Mouse (Mus musculus): ENCODE measurements around the gene Pla2g4d. TPM values are rescaled to one million over a fixed set of nuclear protein-coding genes. Genes with fewer than 3 reads are reported as not detected.
"Not testable (repeated sequence)": the region's sequence is repeated elsewhere in the genome, so short reads cannot be mapped to it uniquely, and the experiment has no call there.

The Pla2g4d gene
- polyA plus RNA-seq, 1 experiment: 0.12 TPM

GRCm38 (mm10) chr2:120262876-120263275, 26.1 kb downstream of the Pla2g4d start:
- no peak for DNase-seq (ENCODE audit: extremely low spot score in 1 of 2, low spot score in 1 of 2)

- DNase-seq (ENCODE audit: extremely low spot score in 1 of 2, low spot score in 1 of 2): no peak
Observed at GRCm38 (mm10) chr2:120261346-120261745, 27.7 kb downstream of the Pla2g4d start.

GRCm38 (mm10) chr2:120256259-120256658, 32.7 kb downstream of the Pla2g4d start:
- DNase-seq (ENCODE audit: extremely low spot score in 1 of 2, low spot score in 1 of 2): no peak

GRCm38 (mm10) chr2:120252644-120253043, 36.4 kb downstream of the Pla2g4d start:
- no peak for DNase-seq (ENCODE audit: extremely low spot score in 1 of 2, low spot score in 1 of 2)

- DNase-seq (ENCODE audit: extremely low spot score in 1 of 2, low spot score in 1 of 2): peak in 1 of 2 experiments; percentile 47
Observed at GRCm38 (mm10) chr2:120245421-120246016, 43.5 kb downstream of the Pla2g4d start.

GRCm38 (mm10) chr2:120244679-120245420, 44.1 kb downstream of the Pla2g4d start, which contains the start of gene Pla2g4e:
Gene Pla2g4e, minus strand, starts transcription at chr2:120245335.
- peak; percentile 12 to 52 for DNase-seq (ENCODE audit: extremely low spot score in 1 of 2, low spot score in 1 of 2)

- no peak for DNase-seq (ENCODE audit: extremely low spot score in 1 of 2, low spot score in 1 of 2)
Observed at GRCm38 (mm10) chr2:120243995-120244394, 45.0 kb downstream of the Pla2g4d start.

GRCm38 (mm10) chr2:120242791-120243467, 46.1 kb downstream of the Pla2g4d start:
- DNase-seq (ENCODE audit: extremely low spot score in 1 of 2, low spot score in 1 of 2): peak in 1 of 2 experiments; percentile 25

- not testable (repeated sequence) for DNase-seq (ENCODE audit: extremely low spot score in 1 of 2, low spot score in 1 of 2)
Observed at GRCm38 (mm10) chr2:120238733-120239132, 50.3 kb downstream of the Pla2g4d start.

GRCm38 (mm10) chr2:120237784-120238183, 51.2 kb downstream of the Pla2g4d start:
- DNase-seq (ENCODE audit: extremely low spot score in 1 of 2, low spot score in 1 of 2): no peak

- no peak for DNase-seq (ENCODE audit: extremely low spot score in 1 of 2, low spot score in 1 of 2)
Observed at GRCm38 (mm10) chr2:120235947-120236640, 52.9 kb downstream of the Pla2g4d start.

GRCm38 (mm10) chr2:120235381-120235780, 53.6 kb downstream of the Pla2g4d start:
- no peak for DNase-seq (ENCODE audit: extremely low spot score in 1 of 2, low spot score in 1 of 2)

- no peak for DNase-seq (ENCODE audit: extremely low spot score in 1 of 2, low spot score in 1 of 2)
Observed at GRCm38 (mm10) chr2:120231642-120232041, 57.4 kb downstream of the Pla2g4d start.

Other genes starting within 250 kb of the Pla2g4d start
- gene Ehd4, start 134.6 kb downstream of the Pla2g4d start, polyA plus RNA-seq (2012; rRNA removed): 10.9 and 11.8 TPM in 2 replicates
- 9.6 and 12.3 TPM in 2 replicates for gene Pla2g4e, start 43.9 kb downstream of the Pla2g4d start, polyA plus RNA-seq (2012; rRNA removed)
- 0.06 and 0.36 TPM in 2 replicates for gene Pla2g4f, start 25.0 kb upstream of the Pla2g4d start, polyA plus RNA-seq (2012; rRNA removed)
- 51.8 and 68.0 TPM in 2 replicates for gene Vps39, start 63.9 kb upstream of the Pla2g4d start, polyA plus RNA-seq (2012; rRNA removed)
- gene Ganc, start 114.7 kb upstream of the Pla2g4d start, polyA plus RNA-seq (2012; rRNA removed): 10.5 and 11.1 TPM in 2 replicates
- 23.2 and 24.1 TPM in 2 replicates for gene Tmem87a, start 114.9 kb upstream of the Pla2g4d start, polyA plus RNA-seq (2012; rRNA removed)
- 6.1 and 10.3 TPM in 2 replicates for gene Capn3, start 166.8 kb upstream of the Pla2g4d start, polyA plus RNA-seq (2012; rRNA removed)

Measured in frontal cortex, adult 2 months (tissue).